Mouse (Mus musculus) limb, embryonic 10.5 days (tissue): ENCODE results near the gene Nacc2. TPM values are rescaled to one million over a fixed set of nuclear protein-coding genes. Genes with fewer than 3 reads are reported as not detected.

Experiments
- DNase-seq: peaks from one replicate; pipeline ENCODE4 v3.0.0-alpha.2; 2017; ENCODE audit warnings: low spot score
- H3K27ac ChIP-seq: fragments of 300-500 bp; sonication (generic); 2 replicates; pipeline ENCODE4 v1.5.1; 2016; ENCODE audit warnings: mild to moderate bottlenecking
- H3K27me3 ChIP-seq: fragments of 300-500 bp; sonication (generic); 2 replicates; pipeline ENCODE4 v1.6.1; 2016; ENCODE audit warnings: low read depth, mild to moderate bottlenecking; ENCODE audit not compliant: poor library complexity, severe bottlenecking
- H3K36me3 ChIP-seq: fragments of 300-500 bp; sonication (generic); 2 replicates; pipeline ENCODE4 v1.6.1; 2016; ENCODE audit warnings: mild to moderate bottlenecking, moderate library complexity
- H3K4me1 ChIP-seq: fragments of 300-500 bp; sonication (generic); 2 replicates; pipeline ENCODE4 v1.6.1; 2016
- H3K4me3 ChIP-seq: fragments of 300-500 bp; sonication (generic); 2 replicates; pipeline ENCODE4 v1.5.1; 2016; ENCODE audit warnings: mild to moderate bottlenecking, moderate library complexity
- H3K9me3 ChIP-seq: fragments of 300-500 bp; sonication (generic); replicated peaks from 2 replicates; pipeline ENCODE4 v1.6.1; 2016; ENCODE audit warnings: mild to moderate bottlenecking
- WGBS: fragments of 180-500 bp; shearing (Covaris S2); methylation state at CpG from one replicate; pipeline ENCODE4 v1.1.7; 2016; 5-methylcytosine and 5-hydroxymethylcytosine counted together
- polyA plus RNA-seq: library from polyadenylated mRNA; unstranded; fragments of >200 nt; fragmentation: Nextera tagmentation; extraction: Ambion mirVana; gene quantifications from 2 replicates; pipeline ENCODE4 v1.2.1, GENCODE M21; 2016

Nacc2 gene
- 3.2 and 3.6 TPM in 2 replicates for polyA plus RNA-seq

- Histone ChIP-seq H3K4me3 (peak within 1 kb of the TSS; percentile 79), H3K27me3 (peaks cover 64% of the 10 kb centered on the region), H3K27ac (peak within 1 kb of the TSS; percentile 82), H3K36me3 (no peaks in the 10 kb centered on the region), H3K9me3 (no peaks in the 10 kb centered on the region), H3K4me1 (peaks cover 30% of the 10 kb centered on the region)
- WGBS = 24% methylated on average over 9 of the region's 9 CpGs
- DNase-seq = no peak
These were observed at the start of gene Nacc2 for GRCm38 (mm10) chr2:26123079-26123648. Nacc2 (minus strand) TSS chr2:26123220.

DNA sequence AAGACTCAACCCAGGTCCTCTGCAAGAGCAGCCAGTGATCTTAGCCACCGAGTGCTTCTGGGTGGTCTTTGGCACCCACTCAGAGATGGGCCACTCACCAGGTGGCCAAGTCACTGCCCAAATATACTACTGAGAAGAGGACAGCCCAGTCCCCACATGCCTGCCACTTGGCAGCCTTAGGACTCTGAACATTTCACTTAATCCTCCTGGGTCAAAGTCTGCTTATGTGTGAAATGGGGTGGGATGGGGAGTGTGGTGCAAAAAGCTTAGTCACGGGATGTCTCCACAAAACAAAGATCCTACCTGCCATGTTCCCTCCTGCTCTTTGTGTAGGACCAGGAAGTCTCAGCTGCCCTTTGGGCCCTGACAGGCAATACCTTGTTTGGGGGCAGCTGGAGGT is 49.1 kb upstream of the Nacc2 start:
- Histone ChIP-seq H3K9me3 (no peaks in the 10 kb centered on the region), H3K4me3 (no peak overlapping the region), H3K36me3 (no peaks in the 10 kb centered on the region), H3K27me3 (peaks cover 73% of the 10 kb centered on the region), H3K27ac (no peak overlapping the region), H3K4me1 (peaks cover 44% of the 10 kb centered on the region)
- no peak for DNase-seq
- WGBS = 84% methylated on average over 2 of the region's 2 CpGs

GRCm38 (mm10) chr2:26170376-26170775 is 47.4 kb upstream of the Nacc2 start:
- Histone ChIP-seq H3K9me3 (no peaks in the 10 kb centered on the region), H3K4me1 (peaks cover 40% of the 10 kb centered on the region), H3K4me3 (no peak overlapping the region), H3K27ac (no peak overlapping the region), H3K27me3 (peaks cover 55% of the 10 kb centered on the region), H3K36me3 (no peaks in the 10 kb centered on the region)
- DNase-seq = no peak
- WGBS = 61% methylated on average over 2 of the region's 2 CpGs

DNA sequence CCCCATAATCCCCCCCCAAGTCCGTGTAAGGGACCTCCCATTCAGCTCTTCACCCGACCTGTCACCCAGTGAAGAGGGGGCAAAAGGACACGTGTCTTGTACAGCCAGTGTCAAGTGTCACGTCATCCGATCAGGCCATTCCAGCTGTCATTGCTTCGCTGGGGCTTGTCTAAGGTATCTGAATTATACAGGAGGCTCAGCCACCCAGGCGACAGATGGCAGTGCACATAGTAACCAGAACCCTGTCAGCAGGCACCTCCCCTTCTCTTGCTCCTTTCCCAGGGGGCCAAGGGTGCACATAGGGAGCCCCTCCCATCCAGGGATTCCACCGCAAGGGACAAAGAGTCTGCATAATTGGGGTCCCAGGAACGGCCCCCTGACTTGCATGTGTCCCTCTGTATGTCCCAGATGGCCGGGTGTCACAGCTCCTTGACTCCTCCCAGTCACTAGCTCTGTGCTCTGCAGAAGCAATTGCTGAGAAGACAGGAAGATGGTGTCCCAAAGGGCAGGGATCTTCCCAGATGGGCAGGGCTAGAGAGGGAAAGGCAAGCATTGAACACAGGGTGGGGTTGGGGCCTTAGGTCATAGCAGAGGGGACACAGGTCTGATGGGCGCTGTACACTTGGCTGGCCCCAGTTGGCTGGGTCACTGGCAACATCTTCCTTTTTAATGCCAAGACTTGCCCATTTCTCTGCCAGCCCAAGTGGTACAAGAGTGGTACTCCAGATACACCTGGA is 46.0 kb upstream of the Nacc2 start:
- no peak overlapping the region for H3K27ac ChIP-seq
- H3K9me3 ChIP-seq = no peaks in the 10 kb centered on the region
- DNase-seq = no peak
- no peak overlapping the region for H3K4me3 ChIP-seq
- H3K36me3 ChIP-seq = no peaks in the 10 kb centered on the region
- WGBS = 27% methylated on average over 11 of the region's 11 CpGs
- H3K4me1 ChIP-seq = peaks cover 37% of the 10 kb centered on the region
- H3K27me3 ChIP-seq = peaks cover 53% of the 10 kb centered on the region

GRCm38 (mm10) chr2:26166890-26167289 is 43.9 kb upstream of the Nacc2 start:
- H3K27me3 ChIP-seq = peaks cover 40% of the 10 kb centered on the region
- no peak for DNase-seq
- no peaks in the 10 kb centered on the region for H3K9me3 ChIP-seq
- H3K4me1 ChIP-seq = peaks cover 50% of the 10 kb centered on the region
- no peak overlapping the region for H3K27ac ChIP-seq
- WGBS = 83% methylated on average over 3 of the region's 3 CpGs
- no peak overlapping the region for H3K4me3 ChIP-seq
- H3K36me3 ChIP-seq = no peaks in the 10 kb centered on the region

DNA sequence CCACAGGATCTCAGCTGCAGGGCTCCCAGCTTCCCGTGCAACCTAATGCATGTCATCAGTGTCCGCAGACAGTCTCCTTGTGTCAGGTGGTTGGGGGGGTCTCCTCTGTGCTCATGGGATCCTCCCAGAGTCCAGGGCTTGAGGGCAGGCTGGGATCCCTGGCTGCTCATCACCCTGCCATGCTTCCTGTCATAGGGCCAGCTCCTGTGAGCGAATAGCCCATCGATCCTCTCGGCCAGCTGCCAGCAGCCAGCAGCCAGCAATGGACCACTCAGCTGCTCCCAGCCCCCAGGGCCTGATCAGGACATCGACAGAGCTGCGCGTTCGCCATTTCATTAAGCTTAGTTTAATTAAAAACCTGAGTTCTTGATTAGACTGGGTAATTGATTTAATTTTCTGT is 35.0 kb upstream of the Nacc2 start:
- H3K4me1 ChIP-seq = peaks cover 7% of the 10 kb centered on the region
- WGBS = 86% methylated on average over 9 of the region's 9 CpGs
- H3K9me3 ChIP-seq = no peaks in the 10 kb centered on the region
- no peaks in the 10 kb centered on the region for H3K36me3 ChIP-seq
- no peak overlapping the region for H3K27ac ChIP-seq
- H3K4me3 ChIP-seq = no peak overlapping the region
- DNase-seq = no peak
- H3K27me3 ChIP-seq = peaks cover 4% of the 10 kb centered on the region; the same call in 1 of the 2 replicates

- no peak overlapping the region for H3K4me3 ChIP-seq
- H3K27ac ChIP-seq = no peak overlapping the region
- 81% methylated on average over 10 of the region's 10 CpGs for WGBS
These were observed 33.4 kb upstream of the Nacc2 start for GRCm38 (mm10) chr2:26156191-26156977.

GRCm38 (mm10) chr2:26155737-26156136 is 32.7 kb upstream of the Nacc2 start:
- Histone ChIP-seq H3K27ac (no peak overlapping the region), H3K4me1 (peaks cover 4% of the 10 kb centered on the region; the same call in 1 of the 2 replicates), H3K4me3 (no peak overlapping the region), H3K9me3 (no peaks in the 10 kb centered on the region), H3K27me3 (peaks cover 4% of the 10 kb centered on the region; the same call in 1 of the 2 replicates), H3K36me3 (no peaks in the 10 kb centered on the region)
- no peak for DNase-seq
- WGBS = 70% methylated on average over 3 of the region's 3 CpGs

More at GRCm38 (mm10) chr2:26156191-26156977, 33.4 kb upstream of the Nacc2 start:
- peaks cover 4% of the 10 kb centered on the region; the same call in 1 of the 2 replicates for H3K4me1 ChIP-seq
- DNase-seq = no peak
- peaks cover 4% of the 10 kb centered on the region; the same call in 1 of the 2 replicates for H3K27me3 ChIP-seq
- no peaks in the 10 kb centered on the region for H3K36me3 ChIP-seq
- no peaks in the 10 kb centered on the region for H3K9me3 ChIP-seq

GRCm38 (mm10) chr2:26154586-26154985 is 31.6 kb upstream of the Nacc2 start:
- WGBS = 75% methylated on average over 5 of the region's 5 CpGs
- H3K9me3 ChIP-seq = no peaks in the 10 kb centered on the region
- DNase-seq = no peak
- H3K36me3 ChIP-seq = no peaks in the 10 kb centered on the region
- H3K27ac ChIP-seq = no peak overlapping the region
- H3K4me1 ChIP-seq = peaks cover 4% of the 10 kb centered on the region; the same call in 1 of the 2 replicates
- no peak overlapping the region for H3K4me3 ChIP-seq
- H3K27me3 ChIP-seq = peaks cover 4% of the 10 kb centered on the region; the same call in 1 of the 2 replicates

DNA sequence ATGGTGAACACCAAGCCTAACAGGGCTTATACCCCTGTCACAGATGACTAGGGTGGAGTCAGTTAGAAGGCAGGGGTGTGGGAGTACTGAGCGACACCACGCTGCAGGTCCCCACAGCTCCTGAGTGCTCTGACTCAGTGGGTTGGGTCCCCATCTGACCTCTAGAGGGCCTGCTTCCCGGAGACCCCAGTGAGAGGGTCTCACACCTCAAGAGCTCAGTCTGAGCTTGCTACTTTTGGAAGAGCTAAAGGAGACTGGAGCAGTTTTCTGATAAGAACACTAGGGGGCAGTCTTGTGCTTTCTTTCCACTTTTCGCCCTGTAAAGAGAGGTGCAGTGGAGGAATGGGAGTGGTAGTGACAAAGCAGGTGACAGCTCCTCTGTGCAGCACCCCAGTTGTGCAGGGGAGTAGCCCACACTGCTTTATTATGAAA is 30.9 kb upstream of the Nacc2 start:
- WGBS = 6% methylated on average over 4 of the region's 4 CpGs
- no peak overlapping the region for H3K27ac ChIP-seq
- no peak overlapping the region for H3K4me3 ChIP-seq
- H3K27me3 ChIP-seq = peaks cover 4% of the 10 kb centered on the region; the same call in 1 of the 2 replicates
- no peaks in the 10 kb centered on the region for H3K36me3 ChIP-seq
- H3K4me1 ChIP-seq = peaks cover 4% of the 10 kb centered on the region; the same call in 1 of the 2 replicates
- H3K9me3 ChIP-seq = no peaks in the 10 kb centered on the region
- no peak for DNase-seq

DNA sequence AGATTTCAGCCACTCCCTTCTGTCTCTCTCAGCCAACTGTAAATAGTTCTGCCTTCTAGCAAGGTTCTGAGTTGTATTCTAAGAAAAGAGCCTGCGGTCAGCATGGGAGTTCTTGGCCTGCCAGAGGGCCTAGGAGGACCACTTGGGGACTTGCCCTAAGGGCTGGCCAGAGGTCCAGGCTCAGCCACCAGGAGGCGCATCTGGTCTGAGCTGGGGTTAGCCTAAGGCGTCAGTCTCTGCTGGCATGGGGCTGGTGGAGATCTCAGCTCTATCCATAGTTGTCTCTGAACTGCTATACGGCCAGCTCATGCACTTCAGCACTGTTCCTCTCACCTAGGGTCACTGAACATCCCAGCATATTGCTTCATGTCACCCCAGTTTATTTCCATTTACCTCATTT is 30.3 kb upstream of the Nacc2 start:
- no peaks in the 10 kb centered on the region for H3K9me3 ChIP-seq
- H3K4me1 ChIP-seq = peaks cover 6% of the 10 kb centered on the region
- H3K27me3 ChIP-seq = peaks cover 4% of the 10 kb centered on the region; the same call in 1 of the 2 replicates
- DNase-seq = peak; percentile 68
- H3K27ac ChIP-seq = no peak overlapping the region
- no peak overlapping the region for H3K4me3 ChIP-seq
- H3K36me3 ChIP-seq = no peaks in the 10 kb centered on the region
- 28% methylated on average over 4 of the region's 4 CpGs for WGBS

- Histone ChIP-seq H3K4me3 (no peak overlapping the region), H3K27ac (no peak overlapping the region), H3K27me3 (no peaks in the 10 kb centered on the region), H3K4me1 (peaks cover 20% of the 10 kb centered on the region), H3K36me3 (no peaks in the 10 kb centered on the region), H3K9me3 (no peaks in the 10 kb centered on the region)
- WGBS = 42% methylated on average over 7 of the region's 7 CpGs
- no peak for DNase-seq
These were observed 24.8 kb upstream of the Nacc2 start for GRCm38 (mm10) chr2:26147706-26148370.
